8 mouse cellular contexts compared by ENCODE assay signal in genomic region chr2:29964354-29965249, GRCm38 (mm10). TPM values are rescaled to one million over a fixed set of nuclear protein-coding genes. Genes with fewer than 3 reads are reported as not detected.
DNase-seq lines count a peak whose midpoint lies in the region; ATAC-seq and TF ChIP-seq lines count a peak whose summit lies in the region.

No protein-coding gene starts in this region.

- no peak overlapping the region for H3K27ac ChIP-seq in CH12.LX (ENCODE audit: insufficient read depth, low read depth)
- H3K27ac ChIP-seq in embryonic facial prominence, embryonic 13.5 days: peak overlapping the region; percentile 86
- H3K27ac ChIP-seq in hindbrain, embryonic 11.5 days (ENCODE audit: low read depth, low read length): peak overlapping the region; percentile 83
- H3K27ac ChIP-seq in stomach, embryonic 14.5 days (ENCODE audit: low read length): peak overlapping the region; percentile 87

- H3K4me3 ChIP-seq in CH12.LX (replicated peaks in 1 of 3; ENCODE audit: low read depth in 2 of 3, low read length in 2 of 3, poor library complexity in 1 of 3): peak overlapping the region; percentile 39 to 96 (median 52)
- H3K4me3 ChIP-seq in embryonic facial prominence, embryonic 13.5 days: peak overlapping the region; percentile 93
- H3K4me3 ChIP-seq in hindbrain, embryonic 11.5 days (ENCODE audit: low read depth, low read length): peak overlapping the region; percentile 99
- H3K4me3 ChIP-seq in stomach, embryonic 14.5 days (ENCODE audit: low read depth, low read length): peak overlapping the region; percentile 96

- H3K4me2 ChIP-seq in CH12.LX (ENCODE audit: insufficient read depth, low read depth, poor library complexity, severe bottlenecking): peak overlapping the region; percentile 49; the same call in 1 of the 2 replicates
- peak overlapping the region; percentile 67 for H3K4me2 ChIP-seq in embryonic facial prominence, embryonic 13.5 days
- H3K4me2 ChIP-seq in hindbrain, embryonic 11.5 days (replicated peaks; ENCODE audit: low read depth, low read length): peak overlapping the region; percentile 47
- peak overlapping the region; percentile 34 for H3K4me2 ChIP-seq in stomach, embryonic 14.5 days (replicated peaks; ENCODE audit: low read depth, low read length)

- TF ChIP-seq RAD21 in CH12.LX (IDR thresholded peaks at IDR 0.05; ENCODE audit: low read depth, low read length): no peak

- H3K4me1 ChIP-seq in CH12.LX (ENCODE audit: control insufficient read depth in 1 of 2, insufficient read depth in 2 of 2): peaks cover 0 to 30% of the 10 kb centered on the region in 2 experiments; a peak in 2 of 4 replicates
- peaks cover 37% of the 10 kb centered on the region for H3K4me1 ChIP-seq in embryonic facial prominence, embryonic 13.5 days
- peaks cover 6% of the 10 kb centered on the region; the same call in 1 of the 2 replicates for H3K4me1 ChIP-seq in hindbrain, embryonic 11.5 days (replicated peaks; ENCODE audit: control insufficient read depth, insufficient read depth, low read length)
- peaks cover 21% of the 10 kb centered on the region for H3K4me1 ChIP-seq in stomach, embryonic 14.5 days (ENCODE audit: control insufficient read depth, insufficient read depth, low read length)

- peak; percentile 13 for DNase-seq in embryo, embryonic 11 days
- no peak for DNase-seq in embryo, embryonic 10 days (ENCODE audit: low spot score)
- DNase-seq in CH12.LX (ENCODE audit: extremely low read depth): peak; percentile 11
- peak; percentile 11 for DNase-seq in hindbrain, embryonic 11.5 days (ENCODE audit: low spot score)
- peak; percentile 79 for DNase-seq in layer of hippocampus, adult 9-11 months
- peak; percentile 67 for DNase-seq in lung, postnatal 10 days

- no peak for ATAC-seq in embryonic facial prominence, embryonic 13.5 days (ENCODE audit: insufficient number of reproducible peaks, insufficient read depth, low FRiP score, low TSS enrichment, low read depth)
- no peak for ATAC-seq in hindbrain, embryonic 11.5 days (ENCODE audit: low FRiP score)
- ATAC-seq in stomach, embryonic 14.5 days (ENCODE audit: insufficient number of reproducible peaks, insufficient read depth, low FRiP score, low read depth): no peak

- peak overlapping the region; percentile 46 for H3K9ac ChIP-seq in CH12.LX (ENCODE audit: insufficient read depth, low read depth)
- H3K9ac ChIP-seq in embryonic facial prominence, embryonic 13.5 days: peak overlapping the region; percentile 96
- H3K9ac ChIP-seq in hindbrain, embryonic 11.5 days (ENCODE audit: low read depth, low read length): peak overlapping the region; percentile 76
- peak overlapping the region; percentile 61 for H3K9ac ChIP-seq in stomach, embryonic 14.5 days (replicated peaks; ENCODE audit: low read depth, low read length)

- peaks cover 13 to 33% of the 10 kb centered on the region in 2 experiments for H3K36me3 ChIP-seq in CH12.LX (replicated peaks in 1 of 2; ENCODE audit: control insufficient read depth in 1 of 2, insufficient read depth in 1 of 2, low read length in 1 of 2)
- peaks cover 19% of the 10 kb centered on the region for H3K36me3 ChIP-seq in embryonic facial prominence, embryonic 13.5 days
- H3K36me3 ChIP-seq in hindbrain, embryonic 11.5 days (ENCODE audit: control insufficient read depth, insufficient read depth, low read length): no peaks in the 10 kb centered on the region
- H3K36me3 ChIP-seq in stomach, embryonic 14.5 days (ENCODE audit: control insufficient read depth, insufficient read depth, low read length): peaks cover 9% of the 10 kb centered on the region

- H3K27me3 ChIP-seq in CH12.LX (replicated peaks): no peaks in the 10 kb centered on the region
- H3K27me3 ChIP-seq in embryonic facial prominence, embryonic 13.5 days: no peaks in the 10 kb centered on the region
- no peaks in the 10 kb centered on the region for H3K27me3 ChIP-seq in hindbrain, embryonic 11.5 days (ENCODE audit: control insufficient read depth, insufficient read depth, low read length)
- no peaks in the 10 kb centered on the region for H3K27me3 ChIP-seq in stomach, embryonic 14.5 days (ENCODE audit: control insufficient read depth, insufficient read depth, low read length)

- 14% methylated on average over 10 of the region's 10 CpGs for WGBS in embryonic facial prominence, embryonic 13.5 days
- WGBS in hindbrain, embryonic 11.5 days: 21% methylated on average over 10 of the region's 10 CpGs
- WGBS in stomach, embryonic 14.5 days: 14% methylated on average over 10 of the region's 10 CpGs

- H3K9me3 ChIP-seq in CH12.LX (replicated peaks; ENCODE audit: low read length): no peaks in the 10 kb centered on the region
- no peaks in the 10 kb centered on the region for H3K9me3 ChIP-seq in embryonic facial prominence, embryonic 13.5 days
- no peaks in the 10 kb centered on the region for H3K9me3 ChIP-seq in hindbrain, embryonic 11.5 days (ENCODE audit: control insufficient read depth, low read length)
- no peaks in the 10 kb centered on the region for H3K9me3 ChIP-seq in stomach, embryonic 14.5 days (ENCODE audit: control insufficient read depth, low read depth, low read length)

- no peak for TF ChIP-seq CTCF in CH12.LX (conservative IDR thresholded peaks at IDR 0.05 in 1 of 2, IDR thresholded peaks at IDR 0.05 in 1 of 2; ENCODE audit: low read depth in 2 of 2, low read length in 2 of 2)

- dilution Hi-C loops in CH12.LX (cut with MboI; ENCODE audit: extremely low pct_ligation_motif_present, extremely low pct_unique_long_range_greater_than_20kb, low sequenced_read_pairs): no loop called here

- TF ChIP-seq POLR2A in CH12.LX (IDR thresholded peaks at IDR 0.05; ENCODE audit: low read depth, low read length): no peak

- no peak for TF ChIP-seq EP300 in CH12.LX (IDR thresholded peaks at IDR 0.05; ENCODE audit: low read length)

- in situ Hi-C loops in CH12.LX (cut with MboI; ENCODE audit: low pct_ligation_motif_present, low pct_unique_long_range_greater_than_20kb, low sequenced_read_pairs): no loop called here

- H3K79me2 ChIP-seq in CH12.LX (replicated peaks; ENCODE audit: control insufficient read depth, extremely low read depth, insufficient read depth, poor library complexity, severe bottlenecking): peaks cover 13% of the 10 kb centered on the region

TF ChIP-seq in CH12.LX, 34 proteins besides CTCF, POLR2A, EP300 and RAD21:
- TF ChIP-seq ZNF384 (IDR thresholded peaks at IDR 0.05; ENCODE audit: low read depth, low read length) (peak; percentile 86), MAFK (IDR thresholded peaks at IDR 0.05; ENCODE audit: insufficient replicate concordance, low read length) (no peak), IRF4 (IDR thresholded peaks at IDR 0.05; ENCODE audit: low read depth, low read length) (peak; percentile 36; the same call in 1 of the 2 replicates)

RNA-seq across cellular contexts. Expression of gene Sptan1, which starts 0.8 kb away (rescaled TPM):
- total RNA-seq in CH12.LX (2012; rRNA removed): 113 TPM in 2 replicates
- total RNA-seq in CH12.LX (2014; rRNA removed): 73.8 and 86.4 TPM in 2 replicates
- 88.0 and 91.6 TPM in 2 replicates for polyA plus RNA-seq in CH12.LX (2012; ENCODE audit: insufficient read length, low read depth)
- 74.3 and 78.3 TPM in 2 replicates for polyA plus RNA-seq in embryonic facial prominence, embryonic 13.5 days (2015; fragmentation: Nextera tagmentation; extraction: Ambion mirVana)
- 172 and 192 TPM in 2 replicates for polyA plus RNA-seq in hindbrain, embryonic 11.5 days (2014; fragmentation: Nextera tagmentation; extraction: Ambion mirVana)
- polyA plus RNA-seq in stomach, embryonic 14.5 days (2014; fragmentation: Nextera tagmentation; extraction: Ambion mirVana): 136 and 139 TPM in 2 replicates

RNA-seq across cellular contexts. Expression of gene Gle1, which starts 29.4 kb away (rescaled TPM):
- total RNA-seq in CH12.LX (2012; rRNA removed) (38.0 and 39.7 TPM in 2 replicates), CH12.LX (2014; rRNA removed) (32.0 and 36.5 TPM in 2 replicates)
- polyA plus RNA-seq in CH12.LX (2012; ENCODE audit: insufficient read length, low read depth): 54.1 and 60.1 TPM in 2 replicates
- 70.1 and 76.8 TPM in 2 replicates for polyA plus RNA-seq in embryonic facial prominence, embryonic 13.5 days (2015; fragmentation: Nextera tagmentation; extraction: Ambion mirVana)
- polyA plus RNA-seq in hindbrain, embryonic 11.5 days (2014; fragmentation: Nextera tagmentation; extraction: Ambion mirVana): 55.7 and 57.4 TPM in 2 replicates
- 57.7 and 59.4 TPM in 2 replicates for polyA plus RNA-seq in stomach, embryonic 14.5 days (2014; fragmentation: Nextera tagmentation; extraction: Ambion mirVana)

Comparison
In these comparisons a context has a peak if more than half of its experiments do, and no peak if none do; other contexts are left out.
1. H3K9ac ChIP-seq: peak in every context shown above with its lines; median percentile 96 in embryonic facial prominence, embryonic 13.5 days; 76 in hindbrain, embryonic 11.5 days; 61 in stomach, embryonic 14.5 days; 46 in CH12.LX.